Mouse (Mus musculus): ENCODE measurements around the gene Pabpc1l.

DNA sequence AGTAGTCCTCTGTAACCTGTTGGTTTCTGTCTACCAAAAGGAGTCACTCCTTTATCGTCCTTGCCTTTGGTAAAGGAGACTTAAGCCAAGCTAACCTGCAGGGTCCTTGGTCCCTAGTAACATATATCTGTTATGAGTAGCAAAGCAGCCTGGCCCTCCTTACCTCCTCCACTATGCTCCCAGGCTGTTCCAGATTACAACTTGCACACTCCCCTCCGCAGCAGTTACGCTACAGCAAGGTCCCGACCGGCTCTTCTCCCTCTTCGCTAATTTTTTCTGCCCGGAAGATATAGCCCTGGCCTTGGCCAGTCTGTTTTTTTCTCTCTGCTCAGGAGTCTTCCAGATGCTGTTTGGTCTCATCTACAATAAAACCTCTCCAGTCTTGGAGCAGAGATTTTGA, 47.9 kb downstream of the Pabpc1l start:
- TF ChIP-seq KAT2A (IDR thresholded peaks at IDR 0.05; ENCODE audit: insufficient replicate concordance, low read length) (no peak), USF1 (IDR thresholded peaks at IDR 0.05; ENCODE audit: low read depth, low read length) (no peak), E2F4 (IDR thresholded peaks at IDR 0.05; ENCODE audit: insufficient replicate concordance, low read depth, low read length) (no peak), MEF2A (IDR thresholded peaks at IDR 0.05; ENCODE audit: borderline replicate concordance, low read depth, low read length) (no peak)

Measured in CH12.LX (cell line).